Mouse (Mus musculus) urinary bladder, postnatal 10 days (tissue): ENCODE measurements around the gene Tnrc6b.
"Not testable (repeated sequence)": the region's sequence is repeated elsewhere in the genome, so short reads cannot be mapped to it uniquely, and the experiment has no call there.

Source experiments
- DNase-seq: peaks from one replicate; pipeline ENCODE4 v3.0.0; 2022; ENCODE audit warnings: low spot score

Tnrc6b gene

DNA sequence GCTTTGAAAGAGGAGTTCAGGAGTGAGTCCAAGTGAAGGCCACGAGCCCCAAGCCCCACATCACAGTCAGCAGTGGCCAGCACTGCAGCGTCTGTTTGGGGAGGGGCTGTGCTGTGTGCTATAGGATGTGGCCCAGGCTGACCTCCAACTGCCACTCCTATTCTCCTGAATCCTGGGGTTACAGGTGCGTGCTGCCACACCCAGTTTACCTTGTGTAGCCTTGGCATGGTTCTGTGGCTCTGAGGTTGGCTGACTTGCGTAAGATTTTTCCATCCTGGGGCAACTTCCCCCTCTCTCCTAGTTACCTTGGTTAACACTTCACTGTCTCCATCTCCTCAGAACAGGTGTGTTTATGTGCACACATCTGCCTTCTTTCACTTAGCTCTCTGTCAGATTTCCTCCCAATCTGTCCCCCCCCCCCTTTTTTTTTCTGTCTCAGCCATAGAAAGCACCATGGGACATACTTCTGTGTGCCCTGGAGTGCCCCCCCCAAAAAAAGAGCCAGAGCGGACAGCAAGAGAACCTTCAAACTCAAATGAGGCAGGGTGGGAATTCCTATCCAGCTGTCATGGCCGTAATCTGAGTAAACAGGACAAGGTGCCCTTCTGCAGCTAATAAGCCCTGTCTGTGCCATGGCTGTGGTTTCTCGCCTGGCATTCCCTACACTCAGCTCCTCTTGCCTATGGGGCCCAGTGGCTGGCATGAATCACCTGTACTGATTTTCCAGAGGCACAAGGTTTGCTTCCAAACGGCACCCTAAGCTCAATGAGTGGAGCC is 9.4 kb upstream of the Tnrc6b start:
- no peak for DNase-seq

- no peak for DNase-seq
Measured at GRCm38 (mm10) chr15:80702910-80703309, 8.2 kb upstream of the Tnrc6b start.

DNA sequence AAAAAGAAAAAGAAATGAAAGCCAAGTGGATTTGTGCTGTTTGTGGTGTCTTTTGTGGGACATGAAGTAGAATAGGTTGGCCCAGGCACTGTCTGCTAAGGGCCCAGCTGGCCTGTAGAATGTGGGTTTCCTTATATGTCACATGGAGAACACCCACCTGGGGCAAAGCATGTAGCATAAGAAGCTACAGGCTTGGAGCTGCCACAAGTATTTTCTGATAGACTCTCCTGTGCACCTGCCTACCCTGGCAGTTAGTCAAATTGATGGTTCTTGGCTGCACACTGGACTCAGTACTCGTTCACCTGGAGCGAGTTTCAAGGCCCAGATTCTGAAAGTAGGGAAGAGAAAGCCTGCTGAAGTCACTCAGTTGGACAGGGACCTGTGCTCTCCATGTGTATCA is 7.6 kb upstream of the Tnrc6b start:
- no peak for DNase-seq

DNA sequence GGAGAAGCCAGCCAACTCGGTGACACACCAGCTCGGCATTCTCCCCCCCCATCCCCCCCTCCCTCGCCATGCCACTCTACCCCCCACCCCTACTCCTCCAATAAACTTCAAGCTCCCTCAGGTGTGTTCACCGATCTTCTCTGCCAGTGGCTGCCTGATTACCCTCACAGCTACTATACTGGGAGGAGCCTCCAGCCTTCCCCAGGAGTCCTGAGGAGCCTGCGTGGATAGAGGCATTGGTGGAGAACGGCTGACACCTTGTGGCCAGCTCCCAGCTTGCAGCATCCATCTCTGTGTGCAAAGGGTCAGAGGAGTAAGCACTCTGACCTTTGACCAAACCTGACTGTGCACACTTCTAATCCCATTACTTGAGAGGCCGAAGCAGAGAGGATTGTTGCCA is 6.8 kb upstream of the Tnrc6b start:
- no peak for DNase-seq

DNA sequence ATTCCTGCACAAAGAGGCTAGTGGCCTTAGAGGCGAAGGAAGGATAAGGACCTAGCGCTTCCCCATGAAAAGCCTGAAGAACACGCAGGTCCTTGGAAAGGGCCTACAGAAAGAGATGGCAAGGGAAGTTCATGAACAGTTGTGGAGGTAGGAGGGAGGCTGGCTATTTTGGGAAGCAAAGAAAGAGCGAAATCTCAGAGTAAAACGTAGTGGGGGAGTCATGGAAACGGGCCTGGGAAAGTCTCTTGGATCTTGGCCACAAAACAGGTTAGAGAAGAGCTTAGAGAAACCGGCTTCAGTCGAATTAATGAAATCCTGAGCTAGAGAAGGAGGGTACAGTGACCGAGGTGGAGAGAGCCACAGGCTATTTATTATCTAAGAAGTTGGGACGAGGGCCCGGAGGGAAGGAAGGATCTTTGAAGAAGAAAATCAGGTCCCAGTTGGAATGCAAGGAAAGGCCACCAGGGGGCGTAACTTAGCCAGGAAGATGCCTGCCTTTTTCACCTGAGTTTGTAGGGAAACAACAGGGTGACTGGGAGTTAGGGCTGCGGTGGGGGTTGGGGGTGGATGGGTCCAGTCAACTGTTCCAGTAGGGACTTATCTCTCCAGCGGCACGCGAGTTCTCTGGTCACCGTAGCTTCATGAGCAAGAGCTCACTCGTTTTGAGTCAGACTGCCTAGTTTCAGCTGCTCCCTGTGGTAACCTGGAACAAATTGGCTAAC is 5.1 kb upstream of the Tnrc6b start:
- no peak for DNase-seq

GRCm38 (mm10) chr15:80706596-80706995 is 4.5 kb upstream of the Tnrc6b start:
- no peak for DNase-seq

GRCm38 (mm10) chr15:80707088-80707487 is 4.0 kb upstream of the Tnrc6b start:
- no peak for DNase-seq

GRCm38 (mm10) chr15:80709593-80709992 is 1.5 kb upstream of the Tnrc6b start:
- DNase-seq: no peak

DNA sequence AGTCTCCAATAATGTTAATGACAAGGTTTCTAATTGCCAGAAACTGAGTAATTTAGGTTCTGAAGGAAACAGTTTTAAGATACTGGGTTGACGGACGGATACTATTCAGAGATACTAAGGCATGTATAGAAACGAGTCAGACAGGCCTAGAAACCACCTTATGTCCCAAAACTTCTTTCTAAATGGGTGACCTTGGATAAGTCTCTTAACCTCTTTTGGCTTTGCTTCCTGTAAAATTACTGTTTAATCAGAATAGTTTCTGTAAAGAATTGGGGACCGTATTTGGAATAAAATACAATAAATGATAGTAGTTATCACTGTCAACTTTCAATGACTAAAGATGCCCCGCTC is 881 bp upstream of the Tnrc6b start:
- no peak for DNase-seq

DNA sequence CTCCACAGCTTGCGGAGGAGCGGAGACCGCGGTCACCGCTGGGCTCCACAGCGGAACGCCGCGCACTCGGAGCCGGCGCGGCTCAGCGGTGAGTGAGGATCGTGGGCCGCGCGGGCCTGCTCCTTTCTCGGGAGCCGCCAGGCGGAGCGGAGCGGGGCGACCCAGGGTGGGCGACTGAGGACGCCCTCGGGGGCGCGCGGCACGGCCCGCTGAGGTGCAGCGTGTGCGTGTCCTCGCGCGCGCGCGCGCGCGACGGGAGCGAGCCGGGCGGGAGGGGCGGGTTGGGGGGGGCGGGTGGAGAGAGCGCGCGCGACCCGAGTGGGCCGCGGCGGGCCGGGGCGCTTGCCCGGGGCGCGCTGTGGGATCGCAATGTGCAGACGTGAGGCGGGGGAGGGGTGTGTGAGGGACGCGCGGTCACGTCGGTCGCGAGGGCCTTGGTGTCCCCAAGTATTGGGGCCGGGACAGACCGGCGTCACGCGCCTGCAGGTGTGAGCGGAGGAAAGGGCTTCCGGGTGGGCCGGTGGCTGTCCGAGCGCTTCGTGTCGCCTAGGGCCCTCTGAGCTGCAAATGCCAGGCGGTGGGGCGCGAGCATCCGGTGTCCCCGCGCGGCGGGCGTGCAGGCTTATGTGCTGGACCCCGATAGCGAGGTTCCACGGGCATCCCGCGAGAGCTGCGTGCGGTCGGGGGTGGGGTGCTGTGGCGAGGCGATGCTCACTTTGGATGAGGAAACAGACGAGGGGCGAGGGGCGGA is 463 bp downstream of the Tnrc6b start:
- no peak for DNase-seq

DNA sequence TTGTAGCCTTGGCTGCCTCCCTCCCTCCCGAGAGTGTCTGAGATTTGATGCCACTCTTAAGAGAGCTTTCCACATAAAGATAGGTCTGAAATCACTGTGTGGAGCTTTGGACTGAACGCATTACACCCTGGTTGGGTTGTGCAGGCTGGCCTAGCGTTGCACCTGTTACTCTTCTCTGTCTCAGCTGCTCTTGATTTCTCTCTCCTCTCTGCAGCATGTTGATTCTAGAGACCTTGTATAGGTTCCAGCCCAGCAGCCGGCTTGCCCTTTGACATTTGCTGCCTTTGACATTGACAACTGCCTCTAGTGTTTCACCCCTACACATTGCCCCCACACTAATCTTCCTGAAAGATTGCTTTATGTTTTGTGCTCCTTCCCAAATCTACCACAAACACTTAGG is 3.2 kb downstream of the Tnrc6b start:
- no peak for DNase-seq

DNA sequence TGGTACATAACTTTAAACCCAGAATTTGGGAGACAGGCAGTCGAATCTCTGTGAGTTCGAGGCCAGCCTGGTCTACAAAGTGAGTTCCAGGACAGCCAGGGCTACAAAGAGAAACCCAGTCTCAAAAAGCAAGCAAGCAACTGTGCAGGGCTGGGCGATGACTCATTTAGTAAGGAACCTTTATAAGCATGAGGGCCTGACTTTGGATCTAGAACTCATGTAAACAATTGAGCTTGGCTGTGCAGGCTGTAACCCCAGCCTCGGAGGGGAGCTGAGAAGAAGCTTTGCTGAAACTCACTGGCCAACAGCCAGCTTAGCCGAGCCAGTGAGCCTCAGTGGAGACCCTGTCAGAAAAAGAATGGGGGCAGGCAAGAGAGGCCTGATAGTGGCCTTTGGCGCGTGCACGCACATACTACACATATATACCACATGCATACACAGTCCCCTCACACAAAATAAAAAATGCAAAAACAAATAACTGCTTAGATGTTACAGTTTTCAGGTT is 5.6 kb downstream of the Tnrc6b start:
- no peak for DNase-seq

- no peak for DNase-seq
Measured at GRCm38 (mm10) chr15:80717431-80717830, 6.3 kb downstream of the Tnrc6b start.

DNA sequence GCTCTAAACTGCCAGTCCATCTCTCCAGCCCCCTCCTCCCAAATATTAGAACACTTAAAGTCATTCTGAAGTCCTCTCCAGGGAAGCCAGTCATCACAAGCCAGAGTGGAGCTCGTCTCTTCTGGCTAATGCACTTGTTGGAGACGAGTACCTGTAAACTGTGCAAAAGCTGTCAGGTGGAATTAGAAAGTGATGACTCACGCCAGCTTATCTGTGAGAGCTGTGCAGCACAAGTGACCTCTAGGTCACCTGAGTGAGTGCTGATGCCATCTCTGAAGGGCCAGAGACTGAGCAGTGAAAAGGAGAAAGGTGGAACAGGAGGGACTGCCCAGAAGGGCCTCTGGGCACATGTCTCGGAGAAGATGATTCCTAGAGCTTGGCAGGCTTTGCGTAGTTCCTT is 9.1 kb downstream of the Tnrc6b start:
- DNase-seq: no peak

DNA sequence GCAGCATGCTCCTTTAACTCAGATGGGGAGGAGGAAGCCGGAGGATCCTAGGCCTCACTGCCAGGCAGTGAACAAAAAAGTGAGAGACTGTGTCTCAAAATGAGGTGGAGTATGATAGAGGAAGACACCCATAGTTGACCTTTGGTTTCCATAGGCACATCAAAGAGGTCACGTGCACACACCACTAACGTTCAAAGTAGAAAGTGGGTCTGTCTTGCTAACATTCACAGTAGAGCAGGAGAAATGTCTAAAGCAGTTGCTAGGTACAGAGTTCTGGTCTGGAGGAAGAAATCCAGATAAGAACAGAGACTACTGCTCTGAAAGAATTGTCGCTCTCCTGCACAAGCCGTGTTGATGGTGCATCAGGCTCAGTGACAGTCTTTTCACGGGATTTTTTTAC is 10.7 kb downstream of the Tnrc6b start:
- no peak for DNase-seq

GRCm38 (mm10) chr15:80722366-80722765 is 11.3 kb downstream of the Tnrc6b start:
- DNase-seq: no peak

- no peak for DNase-seq
Measured at GRCm38 (mm10) chr15:80729477-80729876, 18.4 kb downstream of the Tnrc6b start.

GRCm38 (mm10) chr15:80731043-80731442 is 19.9 kb downstream of the Tnrc6b start:
- DNase-seq: no peak

DNA sequence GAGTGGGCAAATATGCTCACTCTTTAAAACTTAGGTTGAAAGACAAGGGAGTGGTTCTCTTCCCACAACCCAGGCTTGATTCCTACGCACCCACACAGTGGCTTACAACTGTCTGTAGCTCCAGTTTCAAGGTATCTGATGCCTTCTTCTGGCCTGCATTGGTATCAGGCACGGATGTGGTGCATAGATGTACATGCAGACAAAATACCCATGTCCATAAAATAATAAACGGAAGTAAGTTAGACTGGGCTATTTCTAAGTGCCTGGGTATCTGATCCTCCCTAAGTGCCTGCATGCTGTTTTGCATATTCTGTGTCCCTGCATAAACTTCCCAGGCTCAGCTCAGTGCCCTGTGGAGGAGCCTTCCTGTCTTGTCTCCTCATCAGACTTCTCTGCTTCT is 20.4 kb downstream of the Tnrc6b start:
- no peak for DNase-seq

DNA sequence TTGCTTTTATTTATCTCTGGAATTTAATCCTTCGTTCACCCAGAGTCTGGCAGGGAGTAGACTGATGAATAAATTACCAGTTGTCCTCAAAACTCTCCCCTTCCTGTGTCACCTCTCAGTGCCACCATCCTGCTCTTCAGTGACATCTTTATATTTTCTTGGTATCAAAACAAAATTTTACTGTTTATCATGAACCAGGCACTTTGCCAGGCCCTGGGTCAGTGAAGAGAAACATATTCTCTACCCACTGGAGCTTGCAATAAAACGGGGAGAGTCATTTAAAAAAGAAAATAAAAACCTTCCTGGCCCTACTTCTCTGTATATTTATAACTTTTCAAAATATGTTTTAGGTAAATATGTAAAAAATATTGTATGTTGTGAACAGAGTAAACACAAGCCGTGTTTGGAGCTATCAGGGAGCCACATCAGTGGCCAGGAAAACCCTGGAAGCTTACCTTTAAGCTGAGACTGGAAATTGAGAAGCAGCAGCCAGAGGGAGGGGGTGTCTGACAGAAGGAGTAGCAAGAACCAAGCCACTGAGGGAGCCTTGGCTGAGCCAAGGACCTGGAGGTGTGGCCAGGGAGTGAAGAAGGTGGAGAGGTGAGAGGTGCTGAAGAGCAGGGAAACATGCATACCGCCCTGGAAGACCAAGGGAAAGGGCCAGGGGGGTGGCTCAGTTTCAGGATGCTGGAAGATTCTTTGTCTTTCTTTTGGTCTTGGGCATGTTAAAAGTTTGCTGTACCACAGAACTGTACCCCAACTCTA is 21.3 kb downstream of the Tnrc6b start:
- DNase-seq: no peak

DNA sequence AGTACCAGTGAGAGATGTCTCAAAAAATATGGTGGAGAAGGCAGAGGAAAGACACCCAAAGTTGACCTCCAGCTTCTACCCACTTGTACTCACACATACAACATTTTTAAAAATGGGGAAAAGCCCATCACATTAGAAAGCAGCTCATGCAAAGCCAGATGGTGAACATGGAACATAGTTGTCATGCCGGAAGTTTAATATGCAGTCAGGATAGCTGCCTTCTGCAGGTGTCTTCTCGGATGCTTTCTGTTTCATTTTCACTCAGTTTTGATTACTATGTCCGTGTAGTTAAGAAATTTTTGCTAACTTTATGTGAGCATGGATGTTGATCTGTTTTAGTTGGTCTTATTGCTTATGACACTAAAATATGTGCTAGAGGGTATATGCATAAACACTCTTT is 24.2 kb downstream of the Tnrc6b start:
- no peak for DNase-seq

- DNase-seq: not testable (repeated sequence)
Measured at GRCm38 (mm10) chr15:80735708-80736107, 24.6 kb downstream of the Tnrc6b start.
